24 mouse cellular contexts compared by ENCODE assay signal in the genomic region with DNA sequence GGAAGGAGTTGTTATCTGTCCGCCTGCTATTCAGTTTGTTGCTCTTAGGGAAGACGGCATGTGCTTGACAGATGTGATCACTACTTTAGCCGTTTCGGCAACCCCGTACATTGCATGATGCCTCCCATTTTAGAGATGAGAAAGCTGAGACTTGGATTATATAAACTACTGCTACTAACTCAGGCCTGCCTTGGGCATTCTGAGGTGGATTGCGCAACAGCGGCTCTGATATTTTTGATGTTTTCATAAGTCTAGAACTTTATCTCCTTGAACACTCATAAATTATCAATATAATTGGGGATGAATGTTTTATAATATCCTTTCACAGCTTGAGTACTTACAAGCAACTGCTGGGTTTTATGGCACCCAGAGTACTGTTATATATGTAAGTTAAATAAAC. TPM values are rescaled to one million over a fixed set of nuclear protein-coding genes. Genes with fewer than 3 reads are reported as not detected.
DNase-seq lines count a peak whose midpoint lies in the region; ATAC-seq and TF ChIP-seq lines count a peak whose summit lies in the region.
"Had no signal": no experiment of that assay in that cellular context is flagged by ENCODE, and none has a peak within 500 bp of the region (broad histone marks: within the 10 kb centered on the region; RNA-seq: fewer than 3 reads in every experiment).

No protein-coding gene starts in this region.

- H3K36me3 ChIP-seq in C2C12 (ENCODE audit: control insufficient read depth, insufficient read depth) (peaks cover 19% of the 10 kb centered on the region), myocyte (ENCODE audit: control insufficient read depth, insufficient read depth) (no peaks in the 10 kb centered on the region)
- no peaks in the 10 kb centered on the region for H3K36me3 ChIP-seq in hindbrain, embryonic 11.5 days (ENCODE audit: control insufficient read depth, insufficient read depth, low read length)

- no peak for TF ChIP-seq CTCF in C2C12 (IDR thresholded peaks at IDR 0.05; ENCODE audit: control insufficient read depth, insufficient read depth, insufficient read length)

- H3K79me3 ChIP-seq in C2C12 (ENCODE audit: low read depth) = peaks cover 64% of the 10 kb centered on the region

- H3K9ac ChIP-seq in hindbrain, embryonic 11.5 days (ENCODE audit: low read depth, low read length) = no peak overlapping the region
- H3K9ac ChIP-seq: embryonic facial prominence, embryonic 13.5 days; embryonic facial prominence, embryonic 15.5 days; forebrain, embryonic 12.5 days had no signal

- H3K27me3 ChIP-seq in C2C12 (ENCODE audit: control insufficient read depth, insufficient read depth, insufficient read length) = no peaks in the 10 kb centered on the region
- no peaks in the 10 kb centered on the region for H3K27me3 ChIP-seq in myocyte (ENCODE audit: control insufficient read depth, insufficient read depth, insufficient read length)
- no peaks in the 10 kb centered on the region for H3K27me3 ChIP-seq in hindbrain, embryonic 11.5 days (ENCODE audit: control insufficient read depth, insufficient read depth, low read length)
- H3K27me3 ChIP-seq: embryonic facial prominence, embryonic 13.5 days; embryonic facial prominence, embryonic 15.5 days; forebrain, embryonic 12.5 days had no signal

- no peak for TF ChIP-seq POLR2A in myocyte (IDR thresholded peaks at IDR 0.05; ENCODE audit: insufficient read length, low read depth)

- H3K79me2 ChIP-seq in C2C12 (ENCODE audit: control insufficient read depth, insufficient read depth) (peaks cover 100% of the 10 kb centered on the region), myocyte (ENCODE audit: control insufficient read depth, insufficient read depth) (peaks cover 99% of the 10 kb centered on the region)

- H3K4me2 ChIP-seq in myocyte (ENCODE audit: low read depth) = no peak overlapping the region
- H3K4me2 ChIP-seq in hindbrain, embryonic 11.5 days (replicated peaks; ENCODE audit: low read depth, low read length) = no peak overlapping the region
- H3K4me2 ChIP-seq: embryonic facial prominence, embryonic 13.5 days; embryonic facial prominence, embryonic 15.5 days; forebrain, embryonic 12.5 days had no signal

- H3ac ChIP-seq in C2C12 (ENCODE audit: control insufficient read depth, insufficient read length, low read depth) = no peak overlapping the region
- H3ac ChIP-seq in myocyte (ENCODE audit: control insufficient read depth, insufficient read length) = no peak overlapping the region

- H3K9me3 ChIP-seq in hindbrain, embryonic 11.5 days (ENCODE audit: control insufficient read depth, low read length) = no peaks in the 10 kb centered on the region
- H3K9me3 ChIP-seq: embryonic facial prominence, embryonic 13.5 days; embryonic facial prominence, embryonic 15.5 days; forebrain, embryonic 10.5 days; forebrain, embryonic 12.5 days had no signal

- 82% methylated on average over 7 of the region's 7 CpGs for WGBS in hindbrain, embryonic 11.5 days

- no peaks in the 10 kb centered on the region for H3K4me1 ChIP-seq in hindbrain, embryonic 11.5 days (replicated peaks; ENCODE audit: control insufficient read depth, insufficient read depth, low read length)
- H3K4me1 ChIP-seq: forebrain, embryonic 10.5 days; forebrain, embryonic 12.5 days had no signal

- H3K27ac ChIP-seq in hindbrain, embryonic 11.5 days (ENCODE audit: low read depth, low read length) = no peak overlapping the region
- H3K27ac ChIP-seq: embryonic facial prominence, embryonic 13.5 days; embryonic facial prominence, embryonic 15.5 days; forebrain, embryonic 10.5 days; forebrain, embryonic 12.5 days had no signal

- DNase-seq in embryo, embryonic 10 days (ENCODE audit: low spot score) = peak; percentile 45
- DNase-seq in embryo, embryonic 9.5 days (ENCODE audit: extremely low spot score) = no peak
- DNase-seq in 416B (ENCODE audit: low read depth) = peak; percentile 53
- no peak for DNase-seq in urinary bladder, postnatal 25 days (ENCODE audit: low spot score)
- DNase-seq in hindbrain, embryonic 11.5 days (ENCODE audit: low spot score) = no peak
- DNase-seq: adrenal gland, adult 2 months; adrenal gland, postnatal 14 days; B cell, adult 2 months; cerebellum, adult 11 months; cerebellum, adult 18-20 months; cerebellum, adult 8-10 months; cerebellum, adult 9-11 months; cerebellum, postnatal 14 days; cerebellum, postnatal 36 days had no signal

- no peak overlapping the region for H3K4me3 ChIP-seq in C2C12 (ENCODE audit: insufficient read depth, poor library complexity, severe bottlenecking)
- H3K4me3 ChIP-seq in myocyte = no peak overlapping the region
- no peak overlapping the region for H3K4me3 ChIP-seq in hindbrain, embryonic 11.5 days (ENCODE audit: low read depth, low read length)
- H3K4me3 ChIP-seq: embryonic facial prominence, embryonic 13.5 days; embryonic facial prominence, embryonic 15.5 days; erythroblast, embryonic 14.5 days; forebrain, embryonic 10.5 days; forebrain, embryonic 12.5 days had no signal

- no peak for ATAC-seq in hindbrain, embryonic 11.5 days (ENCODE audit: low FRiP score)
- ATAC-seq: forebrain, embryonic 14.5 days; forebrain, embryonic 16.5 days had no signal

TF ChIP-seq in C2C12, 6 proteins besides CTCF, POLR2A, EP300 and RAD21:
- TF ChIP-seq FOSL1 (IDR thresholded peaks at IDR 0.05; ENCODE audit: insufficient read depth, low read length, poor library complexity, severe bottlenecking) (no peak), CEBPB (IDR thresholded peaks at IDR 0.05; ENCODE audit: low read depth) (peak; percentile 92)

TF ChIP-seq in myocyte, 11 proteins besides CTCF, POLR2A, EP300 and RAD21:
- no peak for TF ChIP-seq MAX (IDR thresholded peaks at IDR 0.05; ENCODE audit: low read depth)
- TF ChIP-seq CEBPB (IDR thresholded peaks at IDR 0.05; ENCODE audit: insufficient read depth, poor library complexity, severe bottlenecking) = peak; percentile 97

RNA-seq across cellular contexts. Expression of a gene that starts 17.2 kb away (rescaled TPM):
- polyA plus RNA-seq in C2C12 (2012; fragmentation: generic; extraction: Trizol) (123 TPM), myocyte (2012; fragmentation: generic; extraction: Trizol) (172 TPM)
- 15.2 and 15.7 TPM in 2 replicates for polyA plus RNA-seq in hindbrain, embryonic 11.5 days (2014; fragmentation: Nextera tagmentation; extraction: Ambion mirVana)

RNA-seq across cellular contexts. Expression of a gene that starts 55.4 kb away (rescaled TPM):
- polyA plus RNA-seq in C2C12 (2012; fragmentation: generic; extraction: Trizol) = 0.08 TPM
- polyA plus RNA-seq in myocyte (2012; fragmentation: generic; extraction: Trizol) = 0.47 TPM
- 0.56 and 1.0 TPM in 2 replicates for polyA plus RNA-seq in hindbrain, embryonic 11.5 days (2014; fragmentation: Nextera tagmentation; extraction: Ambion mirVana)
- polyA plus RNA-seq: embryonic facial prominence, embryonic 11.5 days; embryonic facial prominence, embryonic 13.5 days; forebrain, embryonic 12.5 days; forebrain, embryonic 16.5 days had no signal

RNA-seq across cellular contexts. Expression of a gene that starts 55.6 kb away (rescaled TPM):
- polyA plus RNA-seq in C2C12 (2012; fragmentation: generic; extraction: Trizol) = 2.6 TPM
- 3.4 TPM for polyA plus RNA-seq in myocyte (2012; fragmentation: generic; extraction: Trizol)
- 1.0 and 1.5 TPM in 2 replicates for polyA plus RNA-seq in hindbrain, embryonic 11.5 days (2014; fragmentation: Nextera tagmentation; extraction: Ambion mirVana)

Comparison
In these comparisons a context has a peak if more than half of its experiments do, and no peak if none do; other contexts are left out.
1. DNase-seq: peak in embryo, embryonic 10 days (single experiment) and 416B (single experiment); none in embryo, embryonic 9.5 days (single experiment), urinary bladder, postnatal 25 days (single experiment) and hindbrain, embryonic 11.5 days (single experiment).